Mouse (Mus musculus): ENCODE results near the gene Sorcs1. TPM values are rescaled to one million over a fixed set of nuclear protein-coding genes. Genes with fewer than 3 reads are reported as not detected.

Sorcs1 gene
- total RNA-seq (2023): not detected

GRCm38 (mm10) chr19:50677903-50678896 lies at the start of gene Sorcs1:
TSS of gene Sorcs1 (minus strand) at chr19:50678646.

